ENCODE assay signal across 14 mouse cellular contexts in the genomic region with DNA sequence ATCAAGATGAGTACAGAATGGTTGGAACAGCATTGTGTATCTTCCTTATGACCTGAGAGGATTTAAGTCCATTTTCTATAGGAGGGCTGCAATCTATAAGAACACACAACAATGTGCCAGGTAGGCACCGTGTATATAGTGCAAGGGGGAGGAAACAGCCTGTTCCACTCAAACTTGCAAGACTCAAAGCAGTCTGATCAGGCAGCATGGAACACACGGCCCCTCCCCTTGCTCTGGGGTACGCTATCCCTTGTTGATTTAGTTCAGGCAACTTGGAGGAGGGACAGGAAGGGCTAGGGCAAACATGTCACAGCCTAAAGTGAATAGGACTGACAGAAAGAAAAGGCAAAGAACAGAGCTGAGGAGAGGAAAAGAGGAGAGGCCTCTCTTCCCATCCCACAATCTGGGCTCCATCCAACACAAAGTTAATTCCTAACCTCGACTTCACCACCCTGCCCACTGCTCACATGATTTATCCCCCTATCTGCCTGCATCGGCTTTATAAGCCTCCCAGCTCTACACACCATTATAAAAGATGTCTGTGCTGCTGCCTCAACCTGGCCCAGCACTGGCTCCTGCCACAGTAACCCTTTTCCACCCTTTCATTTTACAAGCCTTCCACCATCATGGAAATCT.
DNase-seq lines count a peak whose midpoint lies in the region; ATAC-seq and TF ChIP-seq lines count a peak whose summit lies in the region.
"Had no signal": no experiment of that assay in that cellular context is flagged by ENCODE, and none has a peak within 500 bp of the region (broad histone marks: within the 10 kb centered on the region; RNA-seq: fewer than 3 reads in every experiment).

No protein-coding gene starts in this region.

- TF ChIP-seq EP300 in liver, postnatal 0 days (IDR thresholded peaks at IDR 0.05; ENCODE audit: low read depth) = no peak

- H3K4me1 ChIP-seq in liver, embryonic 12.5 days = peaks cover 5% of the 10 kb centered on the region; the same call in 1 of the 2 replicates
- peaks cover 6% of the 10 kb centered on the region; the same call in 1 of the 2 replicates for H3K4me1 ChIP-seq in intestine, embryonic 16.5 days (ENCODE audit: control insufficient read depth, insufficient read depth, low read length)
- H3K4me1 ChIP-seq in kidney, embryonic 16.5 days (ENCODE audit: insufficient read depth, low read length) = peaks cover 25% of the 10 kb centered on the region
- H3K4me1 ChIP-seq in liver, postnatal 0 days (ENCODE audit: insufficient read depth) = peaks cover 11% of the 10 kb centered on the region
- H3K4me1 ChIP-seq in forebrain, embryonic 11.5 days (replicated peaks; ENCODE audit: control insufficient read depth, insufficient read depth, low read length) = no peaks in the 10 kb centered on the region
- H3K4me1 ChIP-seq: forebrain, embryonic 15.5 days had no signal

- DNase-seq in liver = peak; percentile 8
- DNase-seq in liver, postnatal 0 days = no peak
- no peak for DNase-seq in Muller cell, postnatal 12 days (ENCODE audit: inconsistent ontology term)
- no peak for DNase-seq in ovary, postnatal 36 days (ENCODE audit: low spot score)
- DNase-seq in forebrain, embryonic 11.5 days (ENCODE audit: low spot score) = no peak
- DNase-seq: adrenal gland, postnatal 36 days; cerebellum, postnatal 25 days had no signal

- peaks cover 10% of the 10 kb centered on the region; the same call in 1 of the 2 replicates for H3K27me3 ChIP-seq in liver, embryonic 12.5 days (replicated peaks)
- H3K27me3 ChIP-seq in intestine, embryonic 16.5 days (replicated peaks; ENCODE audit: control insufficient read depth, insufficient read depth, low read length) = no peaks in the 10 kb centered on the region
- H3K27me3 ChIP-seq in kidney, embryonic 16.5 days (ENCODE audit: insufficient read depth, low read length) = no peaks in the 10 kb centered on the region; the same call in 1 of the 2 replicates
- no peaks in the 10 kb centered on the region for H3K27me3 ChIP-seq in liver, postnatal 0 days (ENCODE audit: insufficient read depth, low read length)
- H3K27me3 ChIP-seq in forebrain, embryonic 11.5 days (ENCODE audit: control insufficient read depth, insufficient read depth, low read length) = no peaks in the 10 kb centered on the region
- H3K27me3 ChIP-seq: forebrain, embryonic 15.5 days; limb, embryonic 15.5 days had no signal

- ATAC-seq in liver, embryonic 12.5 days = no peak
- peak; percentile 51 for ATAC-seq in intestine, embryonic 16.5 days
- ATAC-seq in kidney, embryonic 16.5 days (ENCODE audit: low FRiP score, low TSS enrichment) = 0 out of 2 replicates have a peak, but pooled peaks have one; percentile 71
- 0 out of 2 replicates have a peak, but pooled peaks have one; percentile 13 for ATAC-seq in liver, postnatal 0 days
- no peak for ATAC-seq in forebrain, embryonic 11.5 days (replicated peaks; ENCODE audit: low FRiP score)
- ATAC-seq: forebrain, embryonic 15.5 days; inflammation-experienced regulatory T-cells, adult 6 months had no signal

- no peak overlapping the region for H3K4me3 ChIP-seq in liver, embryonic 12.5 days
- H3K4me3 ChIP-seq in intestine, embryonic 16.5 days (ENCODE audit: low read length) = no peak overlapping the region
- H3K4me3 ChIP-seq in kidney, embryonic 16.5 days (ENCODE audit: low read length) = no peak overlapping the region
- no peak overlapping the region for H3K4me3 ChIP-seq in liver, postnatal 0 days (ENCODE audit: low read depth, low read length)
- H3K4me3 ChIP-seq in forebrain, embryonic 11.5 days (ENCODE audit: low read depth, low read length) = no peak overlapping the region
- H3K4me3 ChIP-seq: forebrain, embryonic 15.5 days; limb, embryonic 15.5 days had no signal

- no peak for TF ChIP-seq CTCF in liver, postnatal 0 days (IDR thresholded peaks at IDR 0.05; ENCODE audit: low read depth)

- no peaks in the 10 kb centered on the region for H3K9me3 ChIP-seq in liver, embryonic 12.5 days (replicated peaks)
- H3K9me3 ChIP-seq in intestine, embryonic 16.5 days (ENCODE audit: control insufficient read depth, low read length) = no peaks in the 10 kb centered on the region
- no peaks in the 10 kb centered on the region for H3K9me3 ChIP-seq in kidney, embryonic 16.5 days (ENCODE audit: low read length)
- no peaks in the 10 kb centered on the region for H3K9me3 ChIP-seq in liver, postnatal 0 days (ENCODE audit: low read length)
- H3K9me3 ChIP-seq in forebrain, embryonic 11.5 days (ENCODE audit: control insufficient read depth, low read length) = no peaks in the 10 kb centered on the region
- H3K9me3 ChIP-seq: forebrain, embryonic 15.5 days; limb, embryonic 15.5 days had no signal

- H3K4me2 ChIP-seq in liver, embryonic 12.5 days = no peak overlapping the region
- no peak overlapping the region for H3K4me2 ChIP-seq in intestine, embryonic 16.5 days (ENCODE audit: low read depth, low read length)
- no peak overlapping the region for H3K4me2 ChIP-seq in kidney, embryonic 16.5 days (replicated peaks; ENCODE audit: low read depth, low read length)
- no peak overlapping the region for H3K4me2 ChIP-seq in liver, postnatal 0 days (ENCODE audit: low read depth, low read length)
- no peak overlapping the region for H3K4me2 ChIP-seq in forebrain, embryonic 11.5 days (ENCODE audit: low read depth, low read length, severe bottlenecking)
- H3K4me2 ChIP-seq: forebrain, embryonic 15.5 days; heart, embryonic 11.5 days; limb, embryonic 15.5 days had no signal

- no peaks in the 10 kb centered on the region for H3K36me3 ChIP-seq in liver, embryonic 12.5 days
- no peaks in the 10 kb centered on the region for H3K36me3 ChIP-seq in intestine, embryonic 16.5 days (ENCODE audit: control insufficient read depth, insufficient read depth, low read length)
- H3K36me3 ChIP-seq in kidney, embryonic 16.5 days (ENCODE audit: insufficient read depth, low read length) = no peaks in the 10 kb centered on the region
- H3K36me3 ChIP-seq in liver, postnatal 0 days (replicated peaks; ENCODE audit: insufficient read depth, low read length) = no peaks in the 10 kb centered on the region
- H3K36me3 ChIP-seq in forebrain, embryonic 11.5 days (ENCODE audit: control insufficient read depth, insufficient read depth, low read length) = no peaks in the 10 kb centered on the region
- H3K36me3 ChIP-seq: forebrain, embryonic 15.5 days; limb, embryonic 15.5 days had no signal

- no peak overlapping the region for H3K9ac ChIP-seq in liver, embryonic 12.5 days
- H3K9ac ChIP-seq in intestine, embryonic 16.5 days (ENCODE audit: low read depth, low read length) = no peak overlapping the region
- no peak overlapping the region for H3K9ac ChIP-seq in kidney, embryonic 16.5 days (replicated peaks; ENCODE audit: low read length)
- H3K9ac ChIP-seq in liver, postnatal 0 days (replicated peaks) = no peak overlapping the region
- H3K9ac ChIP-seq in forebrain, embryonic 11.5 days (ENCODE audit: low read length) = no peak overlapping the region
- H3K9ac ChIP-seq: forebrain, embryonic 15.5 days; limb, embryonic 15.5 days had no signal

- H3K27ac ChIP-seq in liver, embryonic 12.5 days = no peak overlapping the region
- no peak overlapping the region for H3K27ac ChIP-seq in intestine, embryonic 16.5 days (ENCODE audit: low read length)
- H3K27ac ChIP-seq in kidney, embryonic 16.5 days (ENCODE audit: low read length) = no peak overlapping the region
- no peak overlapping the region for H3K27ac ChIP-seq in liver, postnatal 0 days (ENCODE audit: low read depth)
- no peak overlapping the region for H3K27ac ChIP-seq in forebrain, embryonic 11.5 days (ENCODE audit: low read depth, low read length)
- H3K27ac ChIP-seq: forebrain, embryonic 15.5 days; limb, embryonic 15.5 days had no signal

- WGBS in liver, embryonic 12.5 days (ENCODE audit: insufficient replicate concordance) = 26% methylated on average over 5 of the region's 5 CpGs
- 22% methylated on average over 5 of the region's 5 CpGs for WGBS in intestine, embryonic 16.5 days
- WGBS in kidney, embryonic 16.5 days = 7% methylated on average over 5 of the region's 5 CpGs
- WGBS in liver, postnatal 0 days (ENCODE audit: insufficient replicate concordance) = 31% methylated on average over 5 of the region's 5 CpGs
- WGBS in forebrain, embryonic 11.5 days = 62% methylated on average over 5 of the region's 5 CpGs

Comparison
In these comparisons a context has a peak if more than half of its experiments do, and no peak if none do; other contexts are left out.
1. ATAC-seq: peak in intestine, embryonic 16.5 days (single experiment), kidney, embryonic 16.5 days (single experiment) and liver, postnatal 0 days (single experiment); none in liver, embryonic 12.5 days (single experiment) and forebrain, embryonic 11.5 days (single experiment).